Mouse (Mus musculus): ENCODE data around the gene Srsf1.

DNA sequence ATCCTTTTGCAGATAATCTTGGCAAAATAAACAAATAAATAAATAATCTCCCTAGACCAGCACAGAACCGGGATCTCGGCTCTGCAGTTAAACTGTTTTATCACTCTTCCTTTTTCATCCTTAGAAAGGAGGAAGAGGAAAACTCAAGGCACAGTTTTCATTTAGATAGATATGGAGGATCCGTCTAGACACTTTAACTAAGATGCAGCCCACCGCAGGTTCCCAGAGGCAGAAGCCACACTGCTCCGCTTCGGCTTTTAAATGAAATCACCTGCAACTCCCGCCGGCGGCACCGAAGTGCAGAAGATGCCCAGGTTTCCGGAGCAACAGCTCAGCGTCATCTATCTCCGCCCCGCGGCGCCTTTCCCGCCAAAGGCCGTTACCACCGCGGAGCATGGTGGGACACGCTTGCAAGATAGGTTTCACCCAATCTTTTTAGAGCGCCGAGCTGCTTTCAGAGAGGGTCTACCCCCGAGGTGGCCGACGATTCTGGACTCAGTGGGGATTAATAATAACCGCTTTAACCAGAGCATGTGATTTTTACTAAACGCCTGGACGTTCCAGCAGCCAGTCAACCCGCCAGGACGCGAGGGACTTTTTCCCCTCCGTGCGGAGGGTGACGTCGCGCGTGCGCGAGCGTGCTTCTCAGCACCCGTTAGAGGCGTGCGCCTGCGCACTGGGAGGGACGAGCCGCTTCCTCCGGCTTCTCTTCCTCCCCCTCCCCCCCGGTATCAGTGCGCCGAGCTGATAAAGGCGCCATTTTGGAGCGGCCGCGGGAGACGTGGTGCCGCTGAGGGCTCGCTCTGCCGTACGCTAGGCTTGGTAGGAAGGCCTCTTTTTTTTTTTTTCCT, at the start of gene Srsf1:
- TF ChIP-seq CTCF (IDR thresholded peaks at IDR 0.05; ENCODE audit: control insufficient read depth, insufficient read depth, insufficient read length) (no peak), MAX (IDR thresholded peaks at IDR 0.05) (peak; percentile 90), MYOD1 (IDR thresholded peaks at IDR 0.05; ENCODE audit: control insufficient read depth, insufficient read length, low read depth) (no peak), USF1 (IDR thresholded peaks at IDR 0.05; ENCODE audit: low read depth) (no peak), MYOG (IDR thresholded peaks at IDR 0.05; ENCODE audit: control insufficient read depth, extremely low read depth, insufficient read length) (no peak), CEBPB (IDR thresholded peaks at IDR 0.05; ENCODE audit: low read depth) (no peak)

Data from C2C12 (cell line).